Mouse (Mus musculus): ENCODE measurements around the gene Gm20696.

DNA sequence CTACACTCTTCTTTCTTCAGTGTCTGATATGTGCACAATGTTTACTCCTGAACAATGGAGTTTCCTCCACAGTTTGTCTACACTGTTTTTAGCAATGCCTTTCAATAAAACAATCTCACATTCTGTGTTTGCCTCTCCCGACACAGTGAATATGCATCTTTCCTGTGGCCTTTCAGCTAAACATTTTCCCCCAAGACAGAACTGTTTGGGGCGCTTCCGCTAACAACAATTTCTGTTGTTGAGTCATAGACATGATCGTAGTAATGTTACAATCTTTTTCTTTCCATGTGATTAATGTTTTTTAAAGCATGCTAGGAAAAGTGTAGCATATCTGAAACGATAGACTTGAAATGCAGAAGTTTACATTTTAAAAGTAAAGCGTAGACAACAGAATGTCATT lies 338.5 kb downstream of the Gm20696 start:
- TF ChIP-seq CTCF (IDR thresholded peaks at IDR 0.05; ENCODE audit: low read depth, low read length) = no peak
- no peak for TF ChIP-seq POLR2A (IDR thresholded peaks at IDR 0.05; ENCODE audit: borderline replicate concordance, low read depth, low read length)

All from bone marrow macrophage, adult 2 months (primary cell).